Mouse (Mus musculus) testis, adult 2 months (tissue): ENCODE data around the gene Nsun4.

ENCODE experiments used
- CTCF ChIP-seq: fragments of 200-500 bp; IDR thresholded peaks from 2 replicates; pipeline ENCODE4 v1.5.1; 2012; ENCODE audit warnings: low read depth, mild to moderate bottlenecking, inconsistent platforms, low read length, moderate library complexity; ENCODE audit not compliant: control insufficient read depth, insufficient read depth, insufficient replicate concordance
- POLR2A ChIP-seq: fragments of 200-500 bp; IDR thresholded peaks from 2 replicates; pipeline ENCODE4 v1.6.1; 2012; ENCODE audit warnings: low read depth, mild to moderate bottlenecking, inconsistent platforms, low read length, moderate library complexity; ENCODE audit not compliant: control insufficient read depth

GRCm38 (mm10) chr4:116100959-116101358 lies 47.3 kb upstream of the Nsun4 start:
- no peak for TF ChIP-seq CTCF
- no peak for TF ChIP-seq POLR2A
